Mouse (Mus musculus) CH12.LX (cell line): ENCODE measurements around the gene Retn. TPM values are rescaled to one million over a fixed set of nuclear protein-coding genes. Genes with fewer than 3 reads are reported as not detected.

ENCODE experiments used
- DNase-seq: peaks from one replicate; pipeline ENCODE4 v3.0.0-alpha.2; 2013; ENCODE audit errors: extremely low read depth
- H3K27ac ChIP-seq: 2 replicates; pipeline ENCODE4 v1.5.1; 2012; ENCODE audit warnings: low read depth, mild to moderate bottlenecking, control low read depth, moderate library complexity; ENCODE audit not compliant: insufficient read depth
- H3K27me3 ChIP-seq: replicated peaks from 2 replicates; pipeline ENCODE3; 2012; ENCODE audit warnings: inconsistent platforms
- H3K36me3 ChIP-seq, 2 experiments: replicated peaks in 1 of 2; 2 replicates each; pipeline versions ENCODE3 to v1.6.1; 2012; ENCODE audit warnings: inconsistent platforms in 1 of 2, low read length in 1 of 2, mild to moderate bottlenecking in 1 of 2, mixed read lengths in 1 of 2, moderate library complexity in 1 of 2; ENCODE audit not compliant: control insufficient read depth in 1 of 2, insufficient read depth in 1 of 2
- H3K4me1 ChIP-seq, 2 experiments: 2 replicates each; pipeline ENCODE4 v1.6.1; 2012; ENCODE audit warnings: inconsistent platforms in 1 of 2, moderate library complexity in 1 of 2; ENCODE audit not compliant: insufficient read depth in 2 of 2, control insufficient read depth in 1 of 2
- H3K4me2 ChIP-seq: 2 replicates; pipeline ENCODE4 v1.6.1; 2012; ENCODE audit warnings: low read depth, mild to moderate bottlenecking, control low read depth; ENCODE audit not compliant: poor library complexity, insufficient read depth, severe bottlenecking
- H3K4me3 ChIP-seq, 3 experiments: fragments of 150-350 bp in 1 of 3; sonication (generic) in 1 of 3; replicated peaks in 1 of 3; 2 replicates each; pipeline versions ENCODE3 to v1.5.1; 2011 to 2012; ENCODE audit warnings: low read depth in 2 of 3, low read length in 2 of 3, mild to moderate bottlenecking in 2 of 3, moderate library complexity in 2 of 3, control low read depth in 1 of 3, improper control_type of control experiment in 1 of 3, inconsistent platforms in 1 of 3, mixed read lengths in 1 of 3; ENCODE audit not compliant: poor library complexity in 1 of 3
- H3K79me2 ChIP-seq: replicated peaks from 2 replicates; pipeline ENCODE4 v1.6.1; 2012; ENCODE audit warnings: mild to moderate bottlenecking, moderate library complexity; ENCODE audit not compliant: control insufficient read depth, poor library complexity, insufficient read depth, severe bottlenecking; ENCODE audit errors: extremely low read depth
- H3K9ac ChIP-seq: 2 replicates; pipeline ENCODE4 v1.6.1; 2012; ENCODE audit warnings: low read depth, mild to moderate bottlenecking, control low read depth, moderate library complexity; ENCODE audit not compliant: insufficient read depth
- H3K9me3 ChIP-seq: replicated peaks from 2 replicates; pipeline ENCODE3; 2012; ENCODE audit warnings: low read length, inconsistent platforms, mixed read lengths
- BHLHE40 ChIP-seq: IDR thresholded peaks from 2 replicates; pipeline ENCODE4 v1.6.1; 2011; ENCODE audit warnings: mild to moderate bottlenecking, low read depth, low read length, improper control_type of control experiment
- CHD1 ChIP-seq: IDR thresholded peaks from 2 replicates; pipeline ENCODE4 v1.6.1; 2012; ENCODE audit warnings: low read depth, low read length, improper control_type of control experiment, inconsistent platforms
- E2F4 ChIP-seq: IDR thresholded peaks from 2 replicates; pipeline ENCODE4 v1.6.1; 2011; ENCODE audit warnings: low read depth, low read length, improper control_type of control experiment; ENCODE audit not compliant: insufficient replicate concordance
- EP300 ChIP-seq: IDR thresholded peaks from 2 replicates; pipeline ENCODE4 v1.6.1; 2011; ENCODE audit warnings: low read length, improper control_type of control experiment
- HCFC1 ChIP-seq: IDR thresholded peaks from 2 replicates; pipeline ENCODE4 v1.6.1; 2012; ENCODE audit warnings: low read depth, mild to moderate bottlenecking, inconsistent platforms, low read length, improper control_type of control experiment
- JUN ChIP-seq: IDR thresholded peaks from 2 replicates; pipeline ENCODE4 v1.6.1; 2011; ENCODE audit warnings: low read depth, mild to moderate bottlenecking, low read length, improper control_type of control experiment, moderate library complexity; ENCODE audit not compliant: insufficient read depth
- MAFK ChIP-seq: IDR thresholded peaks from 2 replicates; pipeline ENCODE4 v1.6.1; 2011; ENCODE audit warnings: low read length, improper control_type of control experiment; ENCODE audit not compliant: insufficient replicate concordance
- MAZ ChIP-seq: IDR thresholded peaks from 2 replicates; pipeline ENCODE4 v1.6.1; 2012; ENCODE audit warnings: low read depth, mild to moderate bottlenecking, inconsistent platforms, low read length, improper control_type of control experiment, moderate library complexity
- MEF2A ChIP-seq: IDR thresholded peaks from 2 replicates; pipeline ENCODE4 v1.6.1; 2014; ENCODE audit warnings: low read depth, mild to moderate bottlenecking, inconsistent platforms, low read length, improper control_type of control experiment, borderline replicate concordance
- NELFE ChIP-seq: IDR thresholded peaks from 2 replicates; pipeline ENCODE4 v1.6.1; 2011; ENCODE audit warnings: low read depth, low read length, improper control_type of control experiment
- PAX5 ChIP-seq: IDR thresholded peaks from 2 replicates; pipeline ENCODE4 v1.6.1; 2012; ENCODE audit warnings: low read length, inconsistent platforms, mixed read lengths
- POLR2A ChIP-seq: IDR thresholded peaks from 2 replicates; pipeline ENCODE4 v1.6.1; 2011; ENCODE audit warnings: low read depth, mild to moderate bottlenecking, improper control_type of control experiment, low read length
- POLR2AphosphoS2 ChIP-seq: IDR thresholded peaks from 2 replicates; pipeline ENCODE4 v1.6.1; 2011; ENCODE audit warnings: low read depth, low read length, improper control_type of control experiment
- TBP ChIP-seq: conservative IDR thresholded peaks from 2 replicates; pipeline ENCODE4 v1.6.1; 2011; ENCODE audit warnings: low read depth, low read length, improper control_type of control experiment
- TCF12 ChIP-seq: IDR thresholded peaks from 2 replicates; pipeline ENCODE4 v1.6.1; 2014; ENCODE audit warnings: low read depth, mild to moderate bottlenecking, inconsistent platforms, low read length, improper control_type of control experiment
- UBTF ChIP-seq: IDR thresholded peaks from 2 replicates; pipeline ENCODE4 v1.6.1; 2012; ENCODE audit warnings: low read depth, mild to moderate bottlenecking, inconsistent platforms, low read length, improper control_type of control experiment, moderate library complexity
- ZKSCAN1 ChIP-seq: IDR thresholded peaks from 2 replicates; pipeline ENCODE4 v1.6.1; 2012; ENCODE audit warnings: low read depth, inconsistent platforms, low read length, improper control_type of control experiment, borderline replicate concordance
- ZMIZ1 ChIP-seq: IDR thresholded peaks from 2 replicates; pipeline ENCODE4 v1.6.1; 2012; ENCODE audit warnings: low read depth, mild to moderate bottlenecking, inconsistent platforms, low read length, improper control_type of control experiment
- dilution Hi-C: fragments of 300-500 bp; cut with MboI; formaldehyde crosslinking; loops from 2 replicates; pipeline ENCODE4 v1.14.3; 2020; ENCODE audit warnings: low sequenced_read_pairs; ENCODE audit not compliant: extremely low pct_unique_long_range_greater_than_20kb, extremely low pct_ligation_motif_present
- in situ Hi-C: fragments of 300-500 bp; cut with MboI; formaldehyde crosslinking; loops from 3 replicates; pipeline ENCODE4 v1.14.3; 2019; ENCODE audit warnings: low sequenced_read_pairs, low pct_ligation_motif_present, low pct_unique_long_range_greater_than_20kb, mixed read lengths
- polyA plus RNA-seq: library from polyadenylated mRNA; unstranded; fragments of >175 nt; gene quantifications from 2 replicates; pipeline ENCODE4 v1.2.1, GENCODE M21; 2012; ENCODE audit warnings: low read depth; ENCODE audit not compliant: insufficient read length
- total RNA-seq, 2 experiments: library from RNA; depleted of rRNA; stranded (reverse); fragments of 300-350 nt in 1 of 2; fragments of >200 nt in 1 of 2; gene quantifications; 2 replicates each; pipeline ENCODE4 v1.2.3; 2012 to 2014

Gene Retn
- total and polyA plus RNA-seq, 3 experiments: 0.27 TPM; not detected in 2

DNA sequence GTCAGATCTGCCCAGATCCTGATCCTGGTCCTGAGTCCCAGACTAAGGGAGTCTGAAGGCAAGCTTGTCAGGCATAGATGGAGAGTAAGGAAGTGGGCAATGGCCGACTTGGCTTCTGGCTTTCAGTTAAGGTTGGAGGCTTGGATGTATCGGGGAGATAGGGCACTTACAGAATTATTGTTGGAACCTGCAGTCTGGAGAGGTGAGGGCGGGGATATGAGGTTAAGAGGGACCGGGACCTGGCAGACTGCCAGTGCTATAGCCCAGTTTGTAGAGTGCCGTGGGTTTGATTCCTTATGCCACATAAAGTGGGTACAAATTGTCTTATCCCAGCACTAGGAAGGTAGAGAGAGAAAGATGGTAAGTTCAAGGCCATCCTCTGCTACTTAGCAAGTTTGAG is 24.1 kb downstream of the Retn start:
- in situ Hi-C loops (loop anchor here (10.0 kb wide), 2 partner anchors 215 to 325 kb away; partner anchors contain the start of genes A430078G23Rik and Pex11g), dilution Hi-C loops (no loop called here)
- H3K4me1 ChIP-seq: peaks cover 5 to 53% of the 10 kb centered on the region in 2 experiments
- DNase-seq: no peak
- no peak overlapping the region for H3K27ac ChIP-seq
- peaks cover 21 to 60% of the 10 kb centered on the region in 2 experiments for H3K36me3 ChIP-seq
- peaks cover 21% of the 10 kb centered on the region; the same call in 1 of the 2 replicates for H3K79me2 ChIP-seq
- no peak overlapping the region for H3K4me3 ChIP-seq
- peaks cover 5% of the 10 kb centered on the region for H3K27me3 ChIP-seq
- TF ChIP-seq CHD1: no peak
- no peak for TF ChIP-seq E2F4
- TF ChIP-seq BHLHE40: no peak
- no peak for TF ChIP-seq ZKSCAN1
- no peak for TF ChIP-seq TCF12
- TF ChIP-seq UBTF: no peak
- no peak for TF ChIP-seq NELFE
- TF ChIP-seq PAX5: no peak
- no peak for TF ChIP-seq TBP
- no peak for TF ChIP-seq MAZ
- no peak for TF ChIP-seq ZMIZ1
- TF ChIP-seq POLR2AphosphoS2: no peak
- TF ChIP-seq HCFC1: no peak
- TF ChIP-seq JUN: no peak
- no peak for TF ChIP-seq EP300
- H3K9me3 ChIP-seq: no peaks in the 10 kb centered on the region
- H3K9ac ChIP-seq: no peak overlapping the region
- no peak overlapping the region for H3K4me2 ChIP-seq

DNA sequence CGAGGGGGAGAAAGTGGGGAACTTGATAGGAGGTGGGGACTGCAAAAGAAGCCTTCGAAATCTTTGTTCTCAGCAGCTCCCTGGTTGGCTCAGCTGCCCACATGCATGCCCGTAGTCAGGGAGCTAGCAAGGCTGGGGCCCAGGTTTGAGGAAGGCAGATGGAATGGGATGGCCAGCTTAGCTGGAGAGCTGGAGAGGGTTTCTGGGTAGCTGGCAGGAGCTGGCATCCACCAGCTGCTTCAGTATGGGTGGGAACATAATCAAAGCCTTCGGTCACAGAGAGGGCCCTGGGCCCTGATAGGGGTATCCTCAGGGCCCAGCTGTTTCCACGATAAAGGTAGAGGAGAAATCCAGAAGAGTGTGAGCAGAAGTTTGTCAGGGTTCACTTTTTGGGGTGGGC is 26.9 kb downstream of the Retn start:
- Histone ChIP-seq H3K36me3 (peaks cover 21 to 63% of the 10 kb centered on the region in 2 experiments), H3K9ac (no peak overlapping the region), H3K4me3 (no peak overlapping the region), H3K4me2 (no peak overlapping the region), H3K4me1 (peaks cover 21 to 68% of the 10 kb centered on the region in 2 experiments), H3K27ac (no peak overlapping the region), H3K9me3 (no peaks in the 10 kb centered on the region), H3K79me2 (peaks cover 13% of the 10 kb centered on the region; the same call in 1 of the 2 replicates), H3K27me3 (no peaks in the 10 kb centered on the region)
- TF ChIP-seq MEF2A (no peak), MAFK (no peak), POLR2A (no peak)
- in situ Hi-C loops: no loop called here
- dilution Hi-C loops: no loop called here
- DNase-seq: no peak
